Mouse (Mus musculus) layer of hippocampus, adult 9-11 months (tissue): Measurements from ENCODE around the gene Cep89.

Experiments
- DNase-seq: peaks from one replicate; pipeline ENCODE4 v3.0.0; 2022

The Cep89 gene

DNA sequence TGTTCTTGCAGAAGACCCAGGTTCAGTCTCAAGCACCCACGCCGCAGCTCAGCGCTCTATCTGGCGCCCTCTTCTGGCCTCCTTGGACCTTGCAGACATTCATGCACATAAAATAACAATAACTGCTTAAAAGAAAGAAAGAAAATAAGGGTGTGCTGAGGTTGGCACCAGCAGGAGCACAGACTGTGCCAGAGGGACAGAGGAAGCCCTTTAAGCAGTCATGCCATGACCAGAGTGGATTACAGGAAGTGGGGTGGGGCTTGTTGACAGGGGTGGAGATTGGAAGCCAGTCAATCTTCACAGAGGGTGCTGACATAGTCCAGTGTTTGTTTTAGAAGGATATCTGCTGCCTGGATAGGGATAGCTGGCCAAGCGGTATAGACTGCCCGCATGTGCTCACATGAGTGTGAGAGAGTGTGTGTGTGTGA, 10.3 kb upstream of the Cep89 start:
- DNase-seq: no peak

- no peak for DNase-seq
These were observed 8.1 kb upstream of the Cep89 start for GRCm38 (mm10) chr7:35388694-35389093.

GRCm38 (mm10) chr7:35392935-35393334, 3.9 kb upstream of the Cep89 start:
- no peak for DNase-seq

DNA sequence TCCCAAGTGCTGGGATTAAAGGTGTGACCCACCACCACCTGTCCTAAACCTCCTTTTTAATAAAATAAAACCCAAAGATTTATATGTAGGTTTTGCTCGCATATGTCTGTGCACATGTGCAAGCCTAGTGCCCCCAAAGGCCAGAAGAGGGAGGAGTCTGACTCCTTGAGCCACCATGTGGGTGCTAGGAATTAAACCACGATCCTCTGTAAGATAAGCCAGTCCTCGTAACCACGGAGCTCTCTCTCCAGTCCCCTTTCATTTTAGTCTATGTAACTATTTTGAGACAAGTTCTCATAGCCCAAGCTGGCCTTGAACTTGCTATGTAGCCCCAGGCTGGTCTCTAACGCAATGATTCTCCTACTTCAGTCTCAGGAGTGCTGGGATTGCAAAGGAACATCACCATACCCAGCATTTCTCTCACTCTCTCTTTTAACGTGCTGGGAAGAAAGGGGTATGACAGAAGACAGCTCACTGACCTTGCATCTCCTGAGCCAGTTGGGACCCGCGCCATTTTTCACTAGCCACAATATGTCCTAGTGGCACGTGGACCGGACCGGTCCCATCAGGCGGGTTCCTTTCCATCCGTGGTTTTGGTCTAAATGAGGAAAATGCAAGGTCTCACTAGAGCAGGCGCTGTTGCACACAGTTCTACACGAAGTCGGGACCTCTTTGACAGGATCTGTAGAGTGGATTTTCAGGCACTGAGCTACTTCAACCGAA, 940 bp upstream of the Cep89 start:
- DNase-seq: no peak

DNA sequence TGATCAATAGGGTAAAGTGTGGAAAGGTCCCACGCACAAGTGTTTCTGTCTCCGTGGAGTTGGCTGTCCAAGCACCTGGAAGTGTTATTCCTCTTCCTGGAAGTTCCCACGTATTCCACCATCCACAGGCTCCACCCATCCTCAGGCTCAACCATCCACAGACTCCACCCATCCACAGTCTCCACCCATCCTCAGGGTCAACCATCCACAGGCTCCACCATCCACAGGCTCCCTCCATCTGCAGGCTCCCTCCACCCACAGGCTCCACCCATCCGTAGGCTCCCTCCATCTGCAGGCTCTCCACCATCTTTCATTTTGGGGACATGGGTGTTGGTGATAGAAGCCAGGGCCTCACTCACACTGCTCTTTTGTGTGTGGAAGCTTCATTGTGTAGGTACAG, 4.3 kb downstream of the Cep89 start:
- DNase-seq: no peak

- no peak for DNase-seq
These were observed 18.4 kb downstream of the Cep89 start for GRCm38 (mm10) chr7:35415226-35415625.

DNA sequence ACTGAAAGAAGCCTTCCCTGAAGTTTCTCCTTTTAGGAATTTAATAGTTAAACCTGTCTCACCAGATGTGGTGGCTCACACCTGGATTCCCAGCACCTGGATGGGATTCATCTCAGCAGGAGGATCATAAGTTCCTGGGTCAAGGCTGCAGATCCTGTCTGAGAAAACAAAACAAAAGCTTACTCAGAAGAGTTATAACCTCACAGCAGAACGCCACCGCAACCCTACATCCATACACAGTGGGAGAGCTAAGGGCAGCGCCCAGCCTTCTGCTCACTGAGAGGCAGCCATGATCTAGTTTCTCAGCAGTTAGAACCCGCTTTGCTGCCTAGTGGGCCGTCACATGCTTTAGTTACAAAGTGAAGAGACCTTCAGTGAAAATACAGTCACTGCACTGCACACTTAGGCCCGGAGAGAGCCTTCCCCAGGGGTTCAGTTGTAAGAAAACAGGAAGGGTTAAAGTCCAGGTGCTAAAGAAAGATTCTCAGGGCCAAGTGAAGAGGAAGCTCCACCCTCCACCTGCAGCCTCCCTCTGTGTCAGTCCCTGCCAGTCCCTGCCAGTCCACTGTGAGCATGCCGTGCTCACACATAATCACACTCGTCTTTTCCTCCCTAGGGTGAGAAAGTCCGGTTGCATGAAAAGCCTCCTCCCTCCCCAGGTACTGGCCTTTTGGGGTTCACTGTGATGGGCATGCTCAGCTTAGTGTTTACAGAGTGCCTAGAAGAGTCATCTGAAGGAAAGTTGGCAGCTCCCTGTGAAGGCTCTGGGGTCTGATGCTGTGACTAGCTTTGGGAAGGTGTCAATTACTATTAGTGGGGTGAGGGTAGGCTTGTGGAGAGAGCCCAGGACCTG, 19.2 kb downstream of the Cep89 start:
- no peak for DNase-seq

- DNase-seq: no peak
These were observed 19.8 kb downstream of the Cep89 start for GRCm38 (mm10) chr7:35416654-35416948.

GRCm38 (mm10) chr7:35423071-35423470, 26.2 kb downstream of the Cep89 start:
- no peak for DNase-seq

GRCm38 (mm10) chr7:35428146-35428545, 31.3 kb downstream of the Cep89 start:
- no peak for DNase-seq

DNA sequence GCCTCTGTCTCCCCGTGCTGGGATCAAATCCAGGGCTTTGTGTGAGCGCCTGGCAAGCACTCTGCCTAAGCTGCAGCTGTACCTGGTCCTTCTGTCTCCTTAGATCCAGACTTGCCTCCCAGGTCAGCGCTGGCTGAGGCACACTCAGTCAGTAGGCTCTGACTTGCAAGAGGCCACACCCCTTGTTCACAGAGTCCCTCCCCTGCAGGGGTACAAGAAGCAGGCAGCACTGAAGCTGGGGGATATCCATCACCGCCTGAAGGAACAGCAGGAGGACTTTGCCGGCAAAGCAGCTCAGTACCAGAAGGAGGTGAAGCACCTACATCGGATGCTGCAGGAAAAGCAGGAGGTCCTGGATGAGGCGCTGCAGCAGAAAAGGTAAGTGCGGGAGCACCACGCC, 38.4 kb downstream of the Cep89 start:
- no peak for DNase-seq

GRCm38 (mm10) chr7:35447501-35447900, 50.7 kb downstream of the Cep89 start:
- no peak for DNase-seq

DNA sequence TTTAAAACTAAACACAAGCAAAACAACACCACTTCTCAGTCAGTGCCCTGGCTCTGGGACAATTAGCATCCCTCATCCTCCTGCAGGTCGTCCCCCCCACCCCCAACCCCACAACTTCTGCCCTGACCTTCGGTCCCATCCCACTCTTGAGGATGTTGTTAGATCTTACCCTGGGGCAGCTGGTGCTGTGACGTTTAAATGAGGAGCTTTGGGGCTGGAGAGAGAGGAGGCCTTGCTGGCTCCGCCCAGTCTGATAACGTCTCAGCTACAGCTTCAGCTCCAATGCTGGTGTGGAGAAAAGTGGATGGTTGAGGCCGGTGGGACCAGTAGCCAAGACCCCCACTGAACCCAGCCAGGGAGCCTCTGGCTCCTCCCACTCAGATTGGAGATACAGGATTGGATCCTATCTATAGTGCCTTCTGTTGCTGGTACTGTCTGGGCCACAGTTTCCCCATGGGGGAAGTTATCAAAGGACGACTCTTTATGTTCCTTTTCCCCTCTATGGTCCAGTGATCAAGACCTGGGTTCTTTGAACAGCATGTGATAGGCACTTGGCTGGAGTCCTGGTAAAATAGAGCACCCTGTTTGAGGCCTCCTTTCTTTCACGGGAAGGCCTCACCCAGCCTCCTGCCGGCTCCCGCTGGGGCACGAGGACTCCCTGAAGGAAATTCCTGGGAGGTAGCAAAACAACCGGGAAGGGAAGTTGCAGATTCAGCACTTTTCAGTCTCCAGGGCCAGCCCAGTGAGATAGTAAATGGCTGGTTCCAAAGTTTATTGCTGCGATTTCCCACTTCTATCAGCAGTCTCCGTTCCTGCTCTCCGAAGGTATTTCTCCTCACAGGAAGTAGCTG, 51.4 kb downstream of the Cep89 start, which contains the start of gene Slc7a9:
Gene Slc7a9 (plus strand): TSS at position 801 of the 851 bp plus-strand sequence.
- DNase-seq: no peak

DNA sequence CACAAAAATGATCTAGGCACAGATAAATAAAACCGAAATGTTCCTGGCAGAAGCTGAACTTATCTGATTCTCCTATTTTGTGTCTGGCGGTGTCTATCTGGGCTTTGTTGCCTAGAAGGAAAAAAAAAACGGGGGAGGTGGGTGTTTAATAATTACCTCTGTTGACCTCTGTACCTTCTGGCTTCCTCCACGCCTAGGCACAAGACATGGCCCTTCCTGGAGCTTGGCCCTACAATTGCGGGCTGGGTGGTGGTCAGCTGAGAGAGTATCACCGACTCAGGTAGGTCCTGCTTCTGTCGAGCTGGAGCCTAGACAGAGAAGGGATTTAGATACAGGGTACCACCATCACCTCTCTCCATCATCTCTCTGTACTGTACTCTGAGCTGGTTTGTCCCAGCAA, 52.0 kb downstream of the Cep89 start:
- no peak for DNase-seq

GRCm38 (mm10) chr7:35456091-35456814, 59.4 kb downstream of the Cep89 start:
- DNase-seq: no peak

- no peak for DNase-seq
These were observed 64.1 kb downstream of the Cep89 start for GRCm38 (mm10) chr7:35460971-35461370.

DNA sequence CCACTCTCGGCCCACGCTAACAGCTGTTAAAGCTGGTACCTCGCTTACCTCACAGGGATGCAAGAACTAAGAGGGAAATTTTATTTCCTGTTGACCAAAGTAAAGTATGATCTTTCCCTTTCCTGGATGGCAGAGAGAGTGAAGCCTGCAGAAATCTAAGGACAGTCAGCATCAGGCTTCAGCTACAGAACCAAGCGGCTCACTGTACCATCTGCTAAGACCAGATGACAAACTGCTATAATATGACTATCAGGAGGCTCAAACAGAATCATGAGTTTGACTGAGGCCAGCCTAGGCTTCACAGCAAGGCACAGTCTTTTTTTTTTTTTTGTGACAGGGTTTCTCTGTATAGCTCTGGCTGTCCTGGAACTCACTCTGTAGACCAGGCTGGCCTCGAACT, 68.2 kb downstream of the Cep89 start:
- peak; percentile 52 for DNase-seq

DNA sequence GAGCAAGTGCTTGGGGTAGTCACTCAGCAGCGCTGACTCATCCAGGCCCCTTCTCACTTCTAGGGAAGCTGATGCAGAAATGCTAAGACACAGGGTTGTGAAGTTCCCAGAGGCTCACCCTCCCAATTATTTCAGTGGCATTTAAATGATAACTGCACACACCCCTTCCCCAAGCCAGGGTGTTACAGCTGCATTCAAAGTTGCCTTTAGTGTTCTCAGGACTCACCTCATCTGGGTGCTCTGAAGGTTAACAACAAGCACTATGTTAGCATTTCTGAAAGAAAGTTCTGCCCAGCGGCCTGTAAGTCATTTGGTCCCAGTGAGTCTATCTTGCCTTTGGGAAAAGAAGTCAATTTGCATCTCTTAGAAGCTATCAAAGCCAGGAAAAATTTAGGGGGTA, 71.0 kb downstream of the Cep89 start:
- no peak for DNase-seq

DNA sequence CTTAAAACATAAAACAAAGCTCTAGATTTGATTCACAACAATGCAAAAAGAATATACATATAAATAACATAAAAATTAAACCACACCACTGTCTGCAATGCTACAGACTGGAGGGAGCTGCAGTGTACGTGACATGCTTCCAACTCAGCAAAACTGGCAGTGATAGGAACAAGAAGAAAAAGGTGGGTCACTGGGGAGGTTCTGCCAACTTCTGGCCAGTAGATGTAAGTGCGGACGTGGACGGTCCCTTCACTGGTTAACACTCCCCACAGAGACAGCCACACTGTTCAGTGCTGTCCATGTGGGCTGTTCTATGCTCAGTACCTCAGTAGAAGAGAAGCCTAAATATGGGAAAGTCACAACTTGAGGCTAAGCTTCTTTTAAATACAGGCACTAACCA, 74.0 kb downstream of the Cep89 start:
- DNase-seq: no peak

DNA sequence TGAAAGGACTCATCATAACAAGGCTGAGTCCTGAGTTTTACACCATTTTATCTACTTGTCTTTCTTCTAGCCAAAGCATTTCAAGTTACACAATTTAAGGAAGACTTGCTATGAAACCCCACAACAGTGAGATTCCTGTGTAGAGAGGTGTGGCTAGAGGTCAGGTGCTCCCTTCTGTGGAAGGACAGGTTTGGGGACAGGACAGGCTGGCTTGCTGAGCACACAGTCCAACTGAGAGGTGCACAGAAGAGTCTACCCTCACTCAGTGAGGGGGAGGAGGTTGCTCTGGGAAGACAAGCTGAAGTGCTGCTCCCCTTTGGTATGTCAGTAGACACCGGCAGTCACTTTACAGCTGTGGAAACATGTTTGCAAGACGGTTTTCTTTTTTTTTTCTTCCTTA, 79.6 kb downstream of the Cep89 start:
- no peak for DNase-seq

DNA sequence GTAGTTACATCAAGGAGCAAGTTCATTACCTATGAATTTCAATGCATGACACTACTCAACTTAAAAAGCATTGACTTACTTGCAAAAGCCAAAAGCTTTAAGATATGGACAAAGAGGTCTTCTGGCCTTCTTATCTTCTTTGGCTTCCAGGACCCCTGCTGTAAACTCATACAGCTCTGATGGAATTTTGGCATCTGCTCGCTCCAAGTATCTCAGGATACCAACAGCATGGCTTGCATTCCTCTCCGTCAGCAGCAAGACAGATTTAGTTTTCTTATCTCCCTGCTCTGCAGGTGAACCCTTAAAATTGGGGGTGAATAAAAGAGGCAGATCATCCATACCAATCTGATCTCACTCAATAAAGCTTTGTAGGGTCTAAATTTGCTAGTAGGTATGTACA, 88.3 kb downstream of the Cep89 start:
- DNase-seq: no peak

DNA sequence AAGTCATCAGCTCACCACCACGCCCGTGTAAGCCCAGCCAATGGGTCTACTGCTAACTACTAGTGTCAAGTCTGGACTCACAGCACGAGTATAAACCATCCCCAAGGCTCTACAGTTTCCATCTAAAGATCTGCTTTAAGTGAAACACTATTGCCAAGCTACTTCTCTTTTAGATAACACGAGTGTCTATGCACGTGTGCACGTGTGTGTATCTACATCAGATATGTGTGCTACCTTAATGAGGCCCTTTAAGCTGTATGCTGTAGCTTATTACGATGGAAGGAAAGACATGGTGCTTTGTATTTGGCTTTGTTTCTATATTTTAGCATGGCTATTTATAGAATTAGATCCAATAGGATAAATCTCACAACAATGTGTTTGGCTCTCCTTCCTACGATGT, 89.7 kb downstream of the Cep89 start:
- no peak for DNase-seq
